Mouse (Mus musculus) midbrain, embryonic 11.5 days (tissue): Measurements from ENCODE around the gene Adarb2. TPM values are rescaled to one million over a fixed set of nuclear protein-coding genes. Genes with fewer than 3 reads are reported as not detected.

Experiments
- ATAC-seq: fragments of 200-750 bp; cut with Nextera tagmentation; 2 replicates; pipeline ENCODE4 v1.8.0; 2017; ENCODE audit warnings: moderate TSS enrichment, moderate library complexity; ENCODE audit not compliant: low FRiP score
- DNase-seq: peaks from one replicate; pipeline ENCODE4 v3.0.0; 2015; ENCODE audit warnings: low spot score; ENCODE audit errors: missing footprints
- H3K27ac ChIP-seq: fragments of 300-500 bp; sonication (generic); 2 replicates; pipeline ENCODE4 v1.5.1; 2014; ENCODE audit warnings: low read depth, low read length
- H3K27me3 ChIP-seq: fragments of 300-500 bp; sonication (generic); 2 replicates; pipeline ENCODE4 v1.6.1; 2014; ENCODE audit warnings: mild to moderate bottlenecking, low read length, moderate library complexity, mixed read lengths; ENCODE audit not compliant: control insufficient read depth, insufficient read depth
- H3K36me3 ChIP-seq: fragments of 300-500 bp; sonication (generic); 2 replicates; pipeline ENCODE4 v1.6.1; 2014; ENCODE audit warnings: mild to moderate bottlenecking, low read length, moderate library complexity, mixed read lengths; ENCODE audit not compliant: control insufficient read depth, insufficient read depth
- H3K4me1 ChIP-seq: fragments of 300-500 bp; sonication (generic); 2 replicates; pipeline ENCODE4 v1.6.1; 2014; ENCODE audit warnings: low read length; ENCODE audit not compliant: control insufficient read depth, insufficient read depth
- H3K4me2 ChIP-seq: fragments of 300-500 bp; sonication (generic); 2 replicates; pipeline ENCODE4 v1.6.1; 2014; ENCODE audit warnings: mild to moderate bottlenecking, moderate library complexity
- H3K4me3 ChIP-seq: fragments of 300-500 bp; sonication (generic); 2 replicates; pipeline ENCODE4 v1.5.1; 2014; ENCODE audit warnings: low read depth, low read length
- H3K9ac ChIP-seq: fragments of 300-500 bp; sonication (generic); 2 replicates; pipeline ENCODE4 v1.6.1; 2014; ENCODE audit warnings: low read length
- H3K9me3 ChIP-seq: fragments of 300-500 bp; sonication (generic); 2 replicates; pipeline ENCODE4 v1.6.1; 2016; ENCODE audit warnings: low read length; ENCODE audit not compliant: control insufficient read depth
- WGBS: fragments of 180-500 bp; shearing (Covaris S2); extraction: QIAGEN DNeasy Blood & Tissue Kit; methylation state at CpG from one replicate; pipeline ENCODE4 v1.1.7; 2014; 5-methylcytosine and 5-hydroxymethylcytosine counted together
- polyA plus RNA-seq: library from polyadenylated mRNA; unstranded; fragments of >200 nt; fragmentation: Nextera tagmentation; extraction: Ambion mirVana; gene quantifications from 2 replicates; pipeline ENCODE4 v1.2.1, GENCODE M21; 2014

Adarb2 gene
- polyA plus RNA-seq, 1 experiment from 2014 or later: 5.9 TPM

DNA sequence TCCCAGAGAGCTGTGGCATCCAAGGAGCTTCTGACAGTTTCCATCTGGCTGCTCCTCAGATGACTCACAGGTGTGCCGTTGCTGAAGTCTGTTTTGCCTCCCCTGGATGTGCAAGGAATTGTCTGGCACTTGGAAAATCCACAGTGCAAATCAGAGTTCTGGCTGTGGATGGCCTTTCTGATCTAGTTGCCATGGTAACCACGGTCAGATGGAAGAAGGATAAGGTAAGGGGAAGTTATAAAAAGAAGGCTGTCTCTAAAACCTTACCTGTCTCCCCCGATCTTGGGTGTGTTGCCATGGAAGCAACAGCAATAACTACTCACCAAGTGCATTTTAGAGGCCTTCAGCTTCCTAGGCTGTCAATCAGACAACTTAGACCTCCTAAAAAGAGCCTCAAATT, 273.6 kb downstream of the Adarb2 start:
- H3K4me2 ChIP-seq: no peak overlapping the region
- H3K9me3 ChIP-seq: no peaks in the 10 kb centered on the region
- DNase-seq (peak; percentile 21), ATAC-seq (no peak)
- no peak overlapping the region for H3K27ac ChIP-seq
- WGBS: 75% methylated on average over 3 of the region's 3 CpGs
- H3K4me1 ChIP-seq: no peaks in the 10 kb centered on the region
- no peaks in the 10 kb centered on the region for H3K36me3 ChIP-seq
- no peak overlapping the region for H3K4me3 ChIP-seq
- no peaks in the 10 kb centered on the region for H3K27me3 ChIP-seq
- H3K9ac ChIP-seq: no peak overlapping the region

DNA sequence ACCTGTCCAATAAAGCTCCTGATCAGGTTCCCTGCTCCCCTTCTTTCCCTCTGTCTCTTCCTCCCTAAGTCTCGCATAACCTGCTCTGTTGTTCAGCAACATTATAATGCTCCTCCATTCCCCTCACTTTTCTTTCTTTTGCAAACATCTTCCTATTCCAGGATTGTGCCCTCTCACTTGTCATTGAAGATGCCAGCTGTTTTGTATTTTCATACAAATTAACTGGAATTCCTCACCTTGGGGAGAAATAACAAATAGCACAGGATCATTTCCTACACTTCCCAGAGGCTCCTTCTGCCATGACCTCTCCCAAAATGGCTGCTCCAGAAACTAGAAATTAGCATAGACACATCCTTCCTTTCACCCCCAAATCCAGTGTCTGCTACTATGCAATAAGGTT, 276.1 kb downstream of the Adarb2 start:
- Histone ChIP-seq H3K27ac (no peak overlapping the region), H3K9ac (no peak overlapping the region), H3K36me3 (no peaks in the 10 kb centered on the region), H3K9me3 (no peaks in the 10 kb centered on the region), H3K4me2 (no peak overlapping the region), H3K4me1 (no peaks in the 10 kb centered on the region), H3K27me3 (no peaks in the 10 kb centered on the region), H3K4me3 (no peak overlapping the region)
- 83% methylated on average over 1 of the region's 1 CpGs for WGBS
- no peak for ATAC-seq
- peak; percentile 51 for DNase-seq

DNA sequence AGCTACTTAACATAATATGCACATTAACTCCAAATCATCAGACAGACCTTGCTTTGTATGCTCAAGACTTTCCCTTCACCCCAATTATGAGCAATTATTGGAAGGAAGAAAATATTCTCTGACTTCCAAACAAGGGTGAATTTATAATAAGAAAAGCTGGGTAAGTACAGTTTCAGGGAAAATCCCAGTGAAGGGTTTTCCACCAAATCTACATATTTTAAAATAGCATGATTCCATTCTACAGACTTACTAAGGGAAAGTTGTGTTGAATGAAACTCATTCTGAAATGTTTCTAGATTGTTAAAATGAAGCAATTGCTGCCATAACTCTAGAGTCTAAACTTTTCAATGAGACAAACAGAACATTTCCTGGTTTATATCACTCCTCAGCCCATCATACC, 277.3 kb downstream of the Adarb2 start:
- DNase-seq (no peak), ATAC-seq (no peak)
- no peak overlapping the region for H3K9ac ChIP-seq
- no peaks in the 10 kb centered on the region for H3K36me3 ChIP-seq
- no peak overlapping the region for H3K4me2 ChIP-seq
- H3K27ac ChIP-seq: no peak overlapping the region
- no peaks in the 10 kb centered on the region for H3K9me3 ChIP-seq
- no peaks in the 10 kb centered on the region for H3K27me3 ChIP-seq
- H3K4me3 ChIP-seq: no peak overlapping the region
- no peaks in the 10 kb centered on the region for H3K4me1 ChIP-seq

DNA sequence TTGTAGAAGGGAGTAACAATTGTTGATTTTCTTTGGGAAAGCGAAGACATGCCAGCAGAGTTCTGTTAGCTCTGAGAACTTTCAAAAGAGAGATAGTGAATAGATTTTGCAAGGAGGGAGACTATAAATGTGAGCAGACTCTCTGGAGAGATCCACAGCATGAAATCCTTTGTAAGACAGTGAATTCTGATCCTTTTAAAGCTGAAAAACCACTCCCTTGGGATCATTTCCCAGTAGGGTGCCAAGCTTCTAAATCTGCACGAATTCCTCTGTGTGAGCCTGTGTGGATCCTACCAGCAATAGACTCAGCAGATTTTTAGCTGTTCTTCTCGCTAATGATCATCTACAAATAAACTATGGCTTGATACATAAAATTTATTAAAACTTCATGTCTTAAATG, 278.7 kb downstream of the Adarb2 start:
- DNase-seq: peak; percentile 78
- 37% methylated on average over 3 of the region's 3 CpGs for WGBS

DNA sequence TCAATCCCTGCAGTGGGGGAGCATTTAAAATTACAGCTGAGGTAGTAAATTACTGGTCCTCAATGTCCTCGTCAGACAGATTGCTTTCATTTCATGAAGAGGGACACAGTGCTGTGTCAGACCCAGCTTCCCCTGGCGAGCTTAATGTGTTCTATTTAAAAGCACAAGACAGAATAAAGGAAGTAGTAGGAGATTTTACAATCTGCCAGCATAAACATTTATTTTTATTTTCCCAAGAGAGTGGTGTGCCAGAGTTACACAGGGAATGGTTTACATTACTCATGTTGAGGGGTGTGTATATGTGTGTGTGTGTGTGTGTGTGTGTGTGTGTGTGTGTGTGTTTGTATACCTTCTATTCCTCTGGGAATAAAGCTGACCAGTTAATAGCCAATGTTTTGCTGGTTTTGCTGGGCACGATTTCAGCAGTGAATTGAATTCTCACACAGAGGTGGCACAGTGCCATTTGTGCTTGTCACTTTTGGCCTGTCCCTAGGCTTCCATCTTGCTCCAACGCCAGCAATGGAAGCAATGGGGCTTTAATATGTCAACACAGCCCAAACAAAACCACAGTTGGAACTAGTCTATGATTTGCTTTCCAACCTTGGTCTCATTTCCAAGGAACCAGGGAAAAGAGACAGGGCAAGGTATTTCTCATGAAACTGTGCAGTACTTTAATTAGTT, 282.1 kb downstream of the Adarb2 start:
- H3K4me2 ChIP-seq: no peak overlapping the region
- DNase-seq: no peak
- no peaks in the 10 kb centered on the region for H3K9me3 ChIP-seq
- no peak overlapping the region for H3K4me3 ChIP-seq
- no peaks in the 10 kb centered on the region for H3K27me3 ChIP-seq
- WGBS: 76% methylated on average over 4 of the region's 4 CpGs
- ATAC-seq: no peak
- no peaks in the 10 kb centered on the region for H3K4me1 ChIP-seq
- H3K27ac ChIP-seq: no peak overlapping the region
- H3K36me3 ChIP-seq: no peaks in the 10 kb centered on the region
- no peak overlapping the region for H3K9ac ChIP-seq

More for the DNA sequence above, 278.7 kb downstream of the Adarb2 start:
- Histone ChIP-seq H3K9ac (no peak overlapping the region), H3K4me1 (no peaks in the 10 kb centered on the region), H3K27ac (no peak overlapping the region), H3K9me3 (no peaks in the 10 kb centered on the region), H3K36me3 (no peaks in the 10 kb centered on the region), H3K27me3 (no peaks in the 10 kb centered on the region), H3K4me3 (no peak overlapping the region), H3K4me2 (no peak overlapping the region)
- no peak for ATAC-seq

DNA sequence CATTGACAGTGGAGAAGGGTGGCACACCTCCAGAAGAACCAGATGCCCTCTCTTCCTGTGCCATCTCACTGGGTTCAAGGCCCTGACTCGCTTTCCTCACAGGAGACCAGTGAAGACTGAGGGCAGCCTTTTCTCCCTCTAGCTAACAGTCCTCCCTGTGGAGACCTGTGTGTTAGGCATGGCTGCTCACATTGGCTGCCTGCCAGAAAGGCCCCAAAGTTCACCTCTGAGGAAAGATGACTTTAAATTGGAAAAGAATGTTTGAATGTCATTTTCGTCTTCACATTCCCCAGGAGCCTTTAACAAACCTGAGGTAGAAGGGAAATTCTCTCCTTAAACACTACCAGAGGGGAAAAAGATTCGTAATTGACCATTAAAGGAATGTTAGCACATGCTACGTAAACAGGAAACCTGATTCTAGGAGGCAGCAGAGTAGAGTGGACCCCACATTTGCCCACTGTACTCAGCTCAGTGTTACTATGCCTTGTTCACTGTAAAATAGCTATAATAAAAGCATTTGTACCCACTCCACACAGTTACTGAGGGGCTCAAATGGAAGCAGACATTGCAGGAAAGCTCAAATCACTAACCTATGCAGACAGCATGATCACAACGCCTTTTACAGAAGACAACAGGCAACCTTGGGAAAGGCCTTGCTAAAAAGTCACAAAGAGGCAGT, 285.2 kb downstream of the Adarb2 start:
- H3K36me3 ChIP-seq: no peaks in the 10 kb centered on the region
- 81% methylated on average over 5 of the region's 5 CpGs for WGBS
- H3K4me2 ChIP-seq: no peak overlapping the region
- no peak overlapping the region for H3K4me3 ChIP-seq
- H3K4me1 ChIP-seq: no peaks in the 10 kb centered on the region
- no peak for ATAC-seq
- DNase-seq: peak; percentile 78
- H3K27me3 ChIP-seq: no peaks in the 10 kb centered on the region
- no peak overlapping the region for H3K9ac ChIP-seq
- H3K27ac ChIP-seq: no peak overlapping the region
- H3K9me3 ChIP-seq: no peaks in the 10 kb centered on the region

DNA sequence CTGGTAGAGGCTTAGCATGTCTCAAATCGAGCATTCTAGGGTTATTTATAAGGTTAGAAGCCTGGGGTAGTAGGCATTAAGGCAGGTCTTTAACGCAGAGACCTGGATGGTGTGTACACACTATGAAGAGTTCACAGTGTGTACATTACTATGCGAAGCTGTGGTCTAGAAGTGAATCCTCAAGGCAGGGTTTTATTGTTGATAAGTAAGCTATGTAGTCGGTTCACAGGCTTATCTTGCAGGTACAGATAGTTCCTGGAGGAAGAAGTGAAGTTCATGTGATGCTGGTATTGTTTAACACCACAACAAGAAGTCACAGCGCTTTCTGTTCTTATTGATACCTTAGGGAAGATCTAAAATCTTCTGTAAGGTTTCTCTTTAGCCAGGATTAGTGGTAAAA, 290.7 kb downstream of the Adarb2 start:
- DNase-seq (no peak), ATAC-seq (peak; percentile 40; the same call in 1 of the 2 replicates)
- WGBS: 78% methylated on average over 5 of the region's 5 CpGs
- Histone ChIP-seq H3K27me3 (no peaks in the 10 kb centered on the region), H3K27ac (no peak overlapping the region), H3K36me3 (no peaks in the 10 kb centered on the region), H3K9ac (no peak overlapping the region), H3K4me2 (no peak overlapping the region), H3K9me3 (no peaks in the 10 kb centered on the region), H3K4me1 (no peaks in the 10 kb centered on the region), H3K4me3 (no peak overlapping the region)

DNA sequence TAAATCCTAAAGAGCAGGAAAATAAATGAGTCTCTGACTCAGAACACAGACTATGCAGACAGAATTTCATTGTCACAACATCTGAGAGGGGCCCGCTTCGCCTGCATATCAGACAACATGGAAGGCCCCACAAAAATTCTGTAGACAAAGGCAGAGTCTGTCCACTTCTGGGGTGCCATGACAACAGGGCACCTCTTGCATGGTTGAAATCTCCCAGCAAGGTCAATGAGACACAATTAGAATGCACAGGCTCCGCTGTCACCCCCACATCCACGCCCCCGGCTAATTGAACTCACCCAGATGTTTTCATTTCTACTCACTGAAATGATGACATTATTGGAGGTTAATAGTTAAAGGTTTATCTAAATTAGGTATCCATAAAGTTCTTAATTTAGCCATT, 296.9 kb downstream of the Adarb2 start:
- Histone ChIP-seq H3K4me2 (no peak overlapping the region), H3K27me3 (no peaks in the 10 kb centered on the region), H3K4me1 (0 out of 2 replicates have a peak, but pooled peaks cover 2% of the 10 kb centered on the region), H3K27ac (no peak overlapping the region), H3K9ac (no peak overlapping the region), H3K4me3 (no peak overlapping the region), H3K36me3 (no peaks in the 10 kb centered on the region), H3K9me3 (no peaks in the 10 kb centered on the region)
- WGBS: 66% methylated on average over 5 of the region's 5 CpGs
- DNase-seq (no peak), ATAC-seq (peak; percentile 61; the same call in 1 of the 2 replicates)

DNA sequence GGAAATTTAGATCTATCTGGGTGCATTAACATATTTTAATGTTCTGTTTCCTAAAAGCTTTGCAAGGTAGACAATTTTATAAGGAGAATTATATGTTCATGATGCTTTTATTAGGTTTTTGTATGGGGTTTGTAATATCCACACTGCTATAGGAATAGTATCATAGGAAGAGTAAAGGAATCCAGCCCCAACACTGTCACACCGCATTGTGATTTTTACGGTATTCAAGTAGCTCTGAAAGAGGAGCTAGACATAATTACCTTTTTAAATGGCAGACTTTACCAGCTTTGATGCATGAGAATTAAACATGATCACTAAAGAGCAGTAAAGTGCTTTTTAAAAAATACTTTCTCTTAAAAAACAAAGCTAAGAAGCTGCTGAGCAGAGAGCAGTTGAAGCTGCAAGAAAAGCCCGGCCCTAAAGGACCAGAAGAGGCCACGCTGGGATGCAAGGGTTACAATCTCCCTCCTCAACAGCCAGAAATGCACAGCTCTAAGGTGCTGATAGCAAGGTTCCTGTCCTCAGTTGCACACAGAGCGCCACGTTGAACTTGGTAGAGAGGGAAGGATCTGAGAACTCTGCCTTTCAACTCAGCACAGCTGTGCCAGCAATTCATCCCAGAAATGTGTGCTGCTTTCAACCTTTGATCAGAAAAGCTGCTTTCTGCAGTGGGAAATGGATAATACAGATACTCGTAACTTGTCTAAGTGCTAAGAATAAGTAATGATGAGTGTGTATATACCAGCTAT, 308.6 kb downstream of the Adarb2 start:
- Histone ChIP-seq H3K9ac (no peak overlapping the region), H3K4me1 (no peaks in the 10 kb centered on the region), H3K27me3 (no peaks in the 10 kb centered on the region), H3K27ac (no peak overlapping the region), H3K9me3 (no peaks in the 10 kb centered on the region), H3K4me3 (no peak overlapping the region), H3K36me3 (no peaks in the 10 kb centered on the region), H3K4me2 (no peak overlapping the region)
- ATAC-seq: no peak
- WGBS: 83% methylated on average over 7 of the region's 7 CpGs
- no peak for DNase-seq
